Mouse (Mus musculus) bone marrow, adult 2 months (tissue): ENCODE data around the gene Padi4. TPM values are rescaled to one million over a fixed set of nuclear protein-coding genes. Genes with fewer than 3 reads are reported as not detected.
A peak's percentile ranks its signal among the peaks of the same experiment; 100 is the strongest.

Experiments used
- H3K27ac ChIP-seq: fragments of 200-500 bp; 2 replicates; pipeline ENCODE4 v1.5.1; 2012; ENCODE audit warnings: low read depth, mild to moderate bottlenecking, control low read depth, inconsistent platforms, low read length; ENCODE audit not compliant: control insufficient read depth, poor library complexity, insufficient read depth
- H3K4me1 ChIP-seq: fragments of 200-500 bp; 2 replicates; pipeline ENCODE4 v1.6.1; 2011; ENCODE audit warnings: low read length; ENCODE audit not compliant: control insufficient read depth, insufficient read depth
- H3K4me3 ChIP-seq: fragments of 200-500 bp; replicated peaks from 2 replicates; pipeline ENCODE3; 2011; ENCODE audit warnings: mild to moderate bottlenecking, low read depth, low read length, control low read depth; ENCODE audit not compliant: control insufficient read depth
- CTCF ChIP-seq: fragments of 200-500 bp; IDR thresholded peaks from 2 replicates; pipeline ENCODE4 v1.5.1; 2011; ENCODE audit warnings: low read length, control low read depth; ENCODE audit not compliant: control insufficient read depth, insufficient read depth
- POLR2A ChIP-seq: fragments of 200-500 bp; IDR thresholded peaks from 2 replicates; pipeline ENCODE4 v1.6.1; 2011; ENCODE audit warnings: low read depth, mild to moderate bottlenecking, control low read depth, low read length, borderline replicate concordance; ENCODE audit not compliant: control insufficient read depth
- WGBS: fragments of 180-500 bp; shearing (Covaris S2); methylation state at CpG from one replicate; pipeline ENCODE4 v1.1.7; 2018; 5-methylcytosine and 5-hydroxymethylcytosine counted together
- polyA plus RNA-seq: library from polyadenylated mRNA; stranded (reverse); fragments of >200 nt; gene quantifications from 2 replicates; pipeline ENCODE4 v1.2.4, GENCODE M21; 2011; ENCODE audit warnings: low replicate concordance; ENCODE audit not compliant: missing spikeins, insufficient read depth, insufficient read length

Padi4 gene
- polyA plus RNA-seq = 15.2 and 60.1 TPM in 2 replicates

DNA sequence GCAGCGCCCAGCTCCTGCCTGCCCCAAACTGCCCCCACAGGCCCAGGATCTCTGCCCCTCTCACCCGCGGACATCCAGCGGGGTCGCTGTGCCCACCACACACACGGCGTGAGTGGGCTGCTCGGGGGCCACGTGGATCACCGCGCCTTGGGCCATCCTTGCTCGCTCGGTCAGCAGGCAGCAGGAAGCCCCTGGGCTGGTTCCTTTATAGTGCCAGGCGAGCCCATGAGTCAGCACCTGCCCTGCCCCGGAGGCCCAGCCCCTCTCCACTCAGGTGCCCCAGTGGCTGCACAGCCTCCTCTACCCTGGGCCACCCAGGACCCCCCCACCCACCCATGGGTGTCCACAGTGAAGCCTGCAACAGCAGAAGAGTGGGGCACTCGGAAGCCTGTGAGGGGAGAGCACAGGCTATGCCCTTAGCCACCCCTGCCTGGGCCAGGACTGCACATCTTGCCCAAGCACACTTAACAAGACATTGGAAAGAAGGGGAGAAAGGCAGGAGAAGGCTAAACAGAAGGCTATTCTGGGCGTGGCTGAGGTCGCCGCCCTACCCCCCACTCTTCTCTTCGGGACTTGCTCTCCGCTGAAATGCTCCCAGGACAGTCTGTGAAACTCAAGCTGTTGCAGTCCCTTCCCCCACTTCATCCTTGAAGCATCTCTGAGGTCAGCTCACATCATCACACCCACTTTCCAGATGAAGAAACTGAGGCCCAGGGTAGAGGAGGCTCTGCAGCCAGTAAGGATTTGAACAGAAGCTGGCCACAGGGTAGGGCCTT lies at the start of gene Padi4:
Padi4 (minus strand) TSS at position 212 of the 776 bp plus-strand sequence.
- peak within 1 kb of the TSS; percentile 75 for H3K27ac ChIP-seq
- peak within 1 kb of the TSS; percentile 80 for H3K4me3 ChIP-seq
- peaks cover 4% of the 10 kb centered on the region for H3K4me1 ChIP-seq
- TF ChIP-seq POLR2A = peak; percentile 74; the same call in 1 of the 2 replicates
- TF ChIP-seq CTCF = no peak
- 35% methylated on average over 21 of the region's 21 CpGs for WGBS

DNA sequence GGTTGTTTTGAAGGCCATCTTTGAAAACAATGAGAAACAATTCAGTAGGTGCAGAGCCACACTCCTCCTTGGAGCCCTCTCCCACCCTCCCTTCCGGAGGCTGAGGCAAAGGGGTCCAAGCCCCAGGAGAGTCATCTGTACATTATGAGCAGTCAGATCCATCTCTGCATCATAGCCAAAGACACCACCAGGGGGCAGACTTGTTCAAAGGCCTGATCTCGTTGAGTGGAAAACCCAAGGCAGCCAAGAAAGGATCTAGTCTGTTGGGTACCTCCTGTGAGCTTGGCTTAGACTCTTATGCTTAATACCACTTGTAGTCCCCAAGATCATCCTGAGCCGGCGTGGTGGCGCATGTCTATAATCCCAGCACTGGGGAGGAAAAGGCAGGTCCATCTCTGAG lies 48.0 kb upstream of the Padi4 start:
- no peak overlapping the region for H3K4me3 ChIP-seq
- H3K4me1 ChIP-seq = peaks cover 3% of the 10 kb centered on the region; the same call in 1 of the 2 replicates
- no peak overlapping the region for H3K27ac ChIP-seq
- WGBS = 57% methylated on average over 5 of the region's 5 CpGs
- no peak for TF ChIP-seq POLR2A
- peak; percentile 48 for TF ChIP-seq CTCF

DNA sequence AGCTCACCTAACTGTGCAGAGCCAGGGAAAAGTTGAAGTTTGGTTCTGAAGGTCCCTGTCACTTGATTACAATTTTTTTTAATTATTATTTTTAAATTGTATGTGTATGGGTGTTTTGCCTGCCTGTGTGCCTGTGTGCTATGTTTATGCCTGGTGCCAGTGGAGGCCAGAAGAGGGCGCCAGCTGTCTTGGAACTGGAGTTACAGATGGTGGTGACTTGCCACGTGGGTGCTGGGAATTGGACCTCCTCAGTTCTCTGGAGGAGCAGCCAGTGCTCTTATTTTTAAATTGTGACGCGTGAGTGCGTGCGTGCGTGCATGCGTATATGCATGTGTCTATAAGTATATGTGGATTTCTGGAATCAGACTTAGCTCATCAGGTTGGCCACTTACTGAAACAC lies 43.4 kb upstream of the Padi4 start:
- WGBS = 95% methylated on average over 8 of the region's 8 CpGs
- peaks cover 1% of the 10 kb centered on the region; the same call in 1 of the 2 replicates for H3K4me1 ChIP-seq
- TF ChIP-seq POLR2A = no peak
- TF ChIP-seq CTCF = peak; percentile 13; the same call in 1 of the 2 replicates
- no peak overlapping the region for H3K27ac ChIP-seq
- no peak overlapping the region for H3K4me3 ChIP-seq

DNA sequence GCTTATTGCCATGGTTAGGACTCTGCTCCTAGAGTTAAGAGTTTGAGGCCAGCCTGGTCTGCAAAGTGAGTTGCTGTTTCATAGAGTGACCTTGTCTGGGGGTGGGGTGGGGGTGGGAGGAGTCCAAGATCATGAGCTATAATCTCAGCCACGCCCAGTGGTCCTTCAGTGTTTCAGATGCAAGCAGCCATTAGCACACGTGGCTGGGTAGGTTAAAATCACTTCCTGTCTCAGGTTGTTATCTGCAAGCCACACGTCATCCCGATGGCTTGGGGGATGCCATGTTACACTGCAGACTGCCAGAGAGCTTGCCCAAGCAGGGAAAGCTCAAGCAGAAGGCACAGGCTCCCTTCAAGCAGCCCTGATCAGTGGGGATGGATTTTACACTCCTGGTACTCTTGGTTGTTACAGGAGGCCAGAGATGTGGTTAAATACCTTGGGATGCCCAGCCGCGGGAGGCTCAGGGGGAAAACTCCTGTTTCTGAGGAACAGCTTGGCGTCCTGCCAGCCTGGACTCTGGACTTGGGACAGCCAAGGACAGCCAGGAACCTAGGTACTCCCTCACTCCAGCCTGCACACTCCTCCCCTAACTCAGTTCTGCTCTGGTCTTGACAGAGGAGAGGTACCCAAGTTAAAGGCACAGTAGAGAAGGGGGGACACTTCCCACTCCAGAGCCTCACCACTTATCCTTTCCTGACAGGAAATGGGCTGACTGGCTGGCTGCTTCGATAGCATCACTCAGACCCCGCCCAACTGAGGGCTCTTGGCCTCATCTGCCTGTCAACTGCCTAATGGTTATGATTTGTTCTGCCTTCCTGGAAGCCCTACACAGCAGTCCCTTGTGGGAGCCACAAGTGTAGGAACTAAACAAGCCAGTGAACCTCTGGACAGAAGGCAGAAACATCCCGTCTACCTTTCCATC lies 42.2 kb upstream of the Padi4 start:
- TF ChIP-seq CTCF = no peak
- no peak for TF ChIP-seq POLR2A
- Histone ChIP-seq H3K4me1 (peaks cover 3% of the 10 kb centered on the region), H3K4me3 (no peak overlapping the region), H3K27ac (no peak overlapping the region)
- 5% methylated on average over 10 of the region's 10 CpGs for WGBS

DNA sequence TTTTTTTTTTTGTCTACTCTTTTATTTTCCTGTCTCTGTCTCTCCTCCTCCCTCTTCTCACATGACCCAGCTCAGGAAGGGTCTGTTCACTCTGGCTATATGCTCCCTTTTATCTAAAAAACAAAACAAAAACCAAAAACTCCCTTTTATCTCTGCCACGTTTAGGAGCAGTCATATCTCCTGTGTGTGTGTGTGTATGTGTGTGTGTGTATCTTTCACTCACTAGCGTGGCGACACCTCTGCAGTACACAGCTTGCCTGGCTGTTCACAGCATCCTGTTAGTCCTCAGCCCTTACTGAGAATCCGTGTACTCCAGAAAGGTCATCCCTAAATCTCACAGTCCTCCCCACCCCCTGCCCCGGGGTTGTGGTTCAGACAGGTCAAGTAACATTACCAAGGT lies 41.5 kb upstream of the Padi4 start:
- H3K4me3 ChIP-seq = no peak overlapping the region
- peaks cover 3% of the 10 kb centered on the region for H3K4me1 ChIP-seq
- no peak overlapping the region for H3K27ac ChIP-seq
- WGBS = 43% methylated on average over 5 of the region's 5 CpGs
- TF ChIP-seq CTCF (no peak), POLR2A (no peak)

DNA sequence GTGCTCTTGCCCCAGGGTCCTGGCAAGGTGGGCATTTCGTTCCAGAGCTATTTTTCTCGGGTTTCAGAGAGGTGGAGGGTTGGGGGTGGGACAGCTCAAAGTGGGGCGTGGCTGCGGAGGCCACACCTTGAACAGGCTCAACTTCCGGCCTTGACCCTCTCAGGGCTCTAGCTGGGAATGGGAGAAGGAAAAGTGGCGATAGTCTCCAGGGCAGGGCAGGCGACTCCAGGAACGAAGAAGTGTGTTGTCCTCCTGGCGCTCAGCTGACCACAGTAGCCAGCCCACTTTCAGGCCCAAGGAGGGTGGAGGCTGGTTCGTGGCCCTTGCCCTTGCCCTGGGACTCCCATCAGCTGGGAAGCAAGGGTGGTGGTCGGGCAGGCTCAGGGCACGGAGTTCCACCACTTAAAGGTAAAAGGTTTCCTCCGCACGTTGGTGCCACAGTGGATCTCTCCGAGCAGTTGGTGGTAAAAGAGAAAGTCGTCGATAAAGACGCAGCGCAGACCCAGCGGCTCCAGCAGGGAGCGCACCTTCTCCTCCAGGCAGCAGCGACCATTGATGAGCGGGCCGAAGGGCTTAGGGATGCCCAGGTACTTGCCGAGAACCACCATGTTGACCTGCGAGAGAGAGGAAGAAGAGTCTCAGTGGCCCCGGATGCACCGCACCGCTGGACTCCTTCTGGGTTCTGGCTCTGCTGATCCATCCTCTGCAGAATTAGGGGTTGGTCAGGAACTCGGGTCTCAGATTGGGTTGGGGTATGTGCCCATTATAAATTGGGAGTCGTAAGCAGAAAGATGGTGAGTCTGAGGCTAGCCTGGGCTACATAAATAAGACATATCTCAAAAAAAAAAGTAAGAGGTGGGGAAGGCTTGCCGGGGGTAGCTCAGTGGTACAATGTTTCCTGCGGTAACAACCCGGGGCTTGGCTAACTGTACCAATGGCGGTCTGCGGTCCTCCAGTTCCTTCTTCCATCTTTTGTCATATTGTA lies 40.5 kb upstream of the Padi4 start:
- Histone ChIP-seq H3K4me3 (peak overlapping the region; percentile 84), H3K4me1 (peaks cover 3% of the 10 kb centered on the region), H3K27ac (peak overlapping the region; percentile 11; the same call in 1 of the 2 replicates)
- 20% methylated on average over 36 of the region's 36 CpGs for WGBS
- TF ChIP-seq POLR2A (no peak), CTCF (peak; percentile 53; the same call in 1 of the 2 replicates)
